Mouse (Mus musculus) R1 (cell line): ENCODE measurements at regions not wholly inside any gene's neighbourhood (a gene's known extent, or its start where the extent isn't known, plus 50 kb on each side); places are given as distances from the start of the nearest gene placed in this dataset.

ENCODE experiments used
- DNase-seq: peaks from one replicate; pipeline ENCODE4 v3.0.0-alpha.2; 2018; ENCODE audit warnings: low read depth, low spot score

- DNase-seq = no peak
Measured at GRCm38 (mm10) chr4:12837097-12837426, 665.2 kb upstream of the Fam92a start.

GRCm38 (mm10) chr4:12836326-12837096 is 664.7 kb upstream of the Fam92a start:
- no peak for DNase-seq

GRCm38 (mm10) chr4:12826419-12826818 is 654.6 kb upstream of the Fam92a start:
- no peak for DNase-seq

GRCm38 (mm10) chr4:12814251-12814650 is 642.4 kb upstream of the Fam92a start:
- DNase-seq = no peak

- no peak for DNase-seq
Measured at GRCm38 (mm10) chr4:12801186-12801585, 629.4 kb upstream of the Fam92a start.

GRCm38 (mm10) chr4:12799564-12799963 is 627.7 kb upstream of the Fam92a start:
- no peak for DNase-seq

- no peak for DNase-seq
Measured at GRCm38 (mm10) chr4:12792764-12793422, 621.1 kb upstream of the Fam92a start.

- DNase-seq = no peak
Measured at GRCm38 (mm10) chr4:12791786-12792674, 620.2 kb upstream of the Fam92a start.

GRCm38 (mm10) chr4:12785840-12786239 is 614.0 kb upstream of the Fam92a start:
- DNase-seq = no peak

- DNase-seq = no peak
Measured at GRCm38 (mm10) chr4:12784479-12784878, 612.7 kb upstream of the Fam92a start.

- DNase-seq = no peak
Measured at GRCm38 (mm10) chr4:12784068-12784467, 612.3 kb upstream of the Fam92a start.

GRCm38 (mm10) chr4:12781969-12782904 is 610.4 kb upstream of the Fam92a start:
- no peak for DNase-seq

GRCm38 (mm10) chr4:12780254-12780653 is 608.4 kb upstream of the Fam92a start:
- DNase-seq = no peak

- DNase-seq = no peak
Measured at GRCm38 (mm10) chr4:12779211-12779610, 607.4 kb upstream of the Fam92a start.

- no peak for DNase-seq
Measured at GRCm38 (mm10) chr4:12778163-12778562, 606.3 kb upstream of the Fam92a start.

GRCm38 (mm10) chr4:12776217-12776578 is 604.4 kb upstream of the Fam92a start:
- no peak for DNase-seq

GRCm38 (mm10) chr4:12775524-12776216 is 603.9 kb upstream of the Fam92a start:
- DNase-seq = no peak

GRCm38 (mm10) chr4:12775090-12775489 is 603.3 kb upstream of the Fam92a start:
- no peak for DNase-seq

- no peak for DNase-seq
Measured at GRCm38 (mm10) chr4:12774671-12775070, 602.9 kb upstream of the Fam92a start.

- peak; percentile 50 for DNase-seq
Measured at GRCm38 (mm10) chr4:12773201-12773600, 601.4 kb upstream of the Fam92a start.
